Mouse (Mus musculus) cerebellum, postnatal 4 days (tissue): ENCODE data around the gene Wnt3.
"Not testable (repeated sequence)": the region's sequence is repeated elsewhere in the genome, so short reads cannot be mapped to it uniquely, and the experiment has no call there.

ENCODE experiments used
- DNase-seq, 2 experiments: peaks; one replicate each; pipeline ENCODE4 v3.0.0; 2022; ENCODE audit warnings: low spot score in 2 of 2, mixed read lengths in 1 of 2

The Wnt3 gene

GRCm38 (mm10) chr11:103773387-103774227 lies at the start of gene Wnt3:
TSS of gene Wnt3 (plus strand) at chr11:103774150.
- DNase-seq, result peak in 1 of 2 experiments; percentile 52

GRCm38 (mm10) chr11:103724331-103724771 lies 49.6 kb upstream of the Wnt3 start:
- DNase-seq, result no peak

- no peak for DNase-seq
Measured at GRCm38 (mm10) chr11:103729282-103729985, 44.5 kb upstream of the Wnt3 start.

- DNase-seq, result no peak
Measured at GRCm38 (mm10) chr11:103731594-103731993, 42.4 kb upstream of the Wnt3 start.

- DNase-seq, result no peak
Measured at GRCm38 (mm10) chr11:103732306-103732705, 41.6 kb upstream of the Wnt3 start.

GRCm38 (mm10) chr11:103733069-103733468 lies 40.9 kb upstream of the Wnt3 start:
- no peak for DNase-seq

- no peak for DNase-seq
Measured at GRCm38 (mm10) chr11:103733961-103734360, 40.0 kb upstream of the Wnt3 start.

GRCm38 (mm10) chr11:103734411-103735045 lies 39.4 kb upstream of the Wnt3 start:
- DNase-seq, result no peak

- DNase-seq, result no peak
Measured at GRCm38 (mm10) chr11:103735046-103735781, 38.7 kb upstream of the Wnt3 start.

GRCm38 (mm10) chr11:103749306-103750089 lies 24.5 kb upstream of the Wnt3 start, which contains the start of gene Wnt9b:
TSS of gene Wnt9b (minus strand) at chr11:103749821.
- DNase-seq, result no peak

GRCm38 (mm10) chr11:103750612-103751011 lies 23.3 kb upstream of the Wnt3 start:
- no peak for DNase-seq

GRCm38 (mm10) chr11:103758054-103758453 lies 15.9 kb upstream of the Wnt3 start:
- DNase-seq, result no peak

- DNase-seq, result peak; percentile 52 to 77
Measured at GRCm38 (mm10) chr11:103758706-103759105, 15.2 kb upstream of the Wnt3 start.

GRCm38 (mm10) chr11:103760101-103760500 lies 13.8 kb upstream of the Wnt3 start:
- no peak for DNase-seq

GRCm38 (mm10) chr11:103760891-103761290 lies 13.1 kb upstream of the Wnt3 start:
- DNase-seq, result not testable (repeated sequence)

GRCm38 (mm10) chr11:103763410-103764163 lies 10.4 kb upstream of the Wnt3 start:
- DNase-seq, result peak in 1 of 2 experiments; percentile 57

- no peak for DNase-seq
Measured at GRCm38 (mm10) chr11:103764601-103765000, 9.3 kb upstream of the Wnt3 start.

- no peak for DNase-seq
Measured at GRCm38 (mm10) chr11:103765556-103766011, 8.4 kb upstream of the Wnt3 start.

- no peak for DNase-seq
Measured at GRCm38 (mm10) chr11:103771160-103771817, 2.7 kb upstream of the Wnt3 start.
